Mouse (Mus musculus) G1E (cell line): Measurements from ENCODE around the gene Lrig2.

ENCODE experiments used
- CTCF ChIP-seq: IDR thresholded peaks from 2 replicates; pipeline ENCODE4 v1.5.1; 2012; ENCODE audit warnings: low read depth, low read length, inconsistent platforms, mixed read lengths
- GATA1 ChIP-seq: IDR thresholded peaks from 2 replicates; pipeline ENCODE4 v1.6.1; 2012; ENCODE audit warnings: borderline replicate concordance, low read length, inconsistent platforms, mixed read lengths

DNA sequence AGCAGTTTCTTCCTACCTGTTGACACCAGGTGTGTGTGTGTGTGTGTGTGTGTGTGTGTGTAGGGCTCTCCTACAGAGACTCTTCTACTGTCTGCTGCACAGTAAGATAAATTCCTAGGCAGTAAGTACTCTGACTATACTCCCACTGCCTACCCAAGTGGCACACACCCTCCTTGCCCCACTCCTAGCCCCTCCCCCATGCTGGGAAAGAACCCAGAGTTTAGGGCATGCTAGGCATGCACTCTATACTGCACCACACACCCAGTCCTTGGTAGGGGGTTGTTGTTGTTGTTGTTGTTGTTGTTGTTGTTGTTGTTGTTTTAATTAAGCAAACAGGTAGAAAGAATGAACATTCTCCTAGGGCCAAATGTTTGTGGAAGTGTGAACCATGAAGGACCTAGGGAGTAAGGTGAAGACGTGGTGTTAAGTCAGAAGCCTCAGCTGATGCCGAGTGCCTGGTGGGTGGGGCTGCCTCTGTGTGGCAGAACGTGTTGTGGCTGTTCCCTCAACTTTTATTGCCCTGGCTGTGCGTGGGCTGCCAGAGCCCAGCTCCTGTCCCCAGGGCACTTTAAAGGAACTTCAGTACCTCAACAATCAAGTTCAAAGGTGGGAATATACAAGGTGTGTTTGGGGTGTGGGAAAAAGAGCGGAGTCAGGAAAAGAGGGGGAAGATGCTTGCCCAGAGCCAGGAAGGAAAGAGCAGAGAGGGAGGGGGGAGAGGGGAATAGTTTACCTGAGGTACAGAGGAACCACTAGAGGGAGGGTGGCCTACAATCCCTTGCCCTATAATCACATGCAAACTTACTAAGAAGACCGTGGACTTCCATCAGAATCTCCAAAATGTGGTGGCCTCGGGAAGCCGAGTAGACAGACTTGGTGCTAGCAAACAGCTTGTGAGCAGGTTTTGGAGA, 152.2 kb downstream of the Lrig2 start:
- TF ChIP-seq GATA1, result no peak
- no peak for TF ChIP-seq CTCF
